Mouse (Mus musculus) testis, postnatal 14 days (tissue): ENCODE measurements around the gene Ap1m1.

ENCODE experiments used
- DNase-seq: peaks from one replicate; pipeline ENCODE4 v3.0.0; 2021; ENCODE audit warnings: low spot score

The Ap1m1 gene

GRCm38 (mm10) chr8:72295679-72296078 is 55.9 kb downstream of the Ap1m1 start:
- peak; percentile 72 for DNase-seq

- DNase-seq: no peak
These were observed 56.7 kb downstream of the Ap1m1 start for GRCm38 (mm10) chr8:72296561-72296960.

GRCm38 (mm10) chr8:72298928-72299327 is 59.1 kb downstream of the Ap1m1 start:
- no peak for DNase-seq

- no peak for DNase-seq
These were observed 61.0 kb downstream of the Ap1m1 start for GRCm38 (mm10) chr8:72300654-72301400.

GRCm38 (mm10) chr8:72301497-72301896 is 61.7 kb downstream of the Ap1m1 start:
- DNase-seq: no peak

GRCm38 (mm10) chr8:72302986-72303612 is 63.3 kb downstream of the Ap1m1 start:
- no peak for DNase-seq

- peak; percentile 60 for DNase-seq
These were observed 63.8 kb downstream of the Ap1m1 start for GRCm38 (mm10) chr8:72303633-72304032.

GRCm38 (mm10) chr8:72305210-72305905 is 65.5 kb downstream of the Ap1m1 start, which contains the start of gene Gm10282:
TSS of gene Gm10282 (minus strand) at chr8:72305260.
- no peak for DNase-seq

GRCm38 (mm10) chr8:72306913-72307312 is 67.1 kb downstream of the Ap1m1 start:
- no peak for DNase-seq
